Mouse (Mus musculus): ENCODE measurements around the gene Krt80. TPM values are rescaled to one million over a fixed set of nuclear protein-coding genes. Genes with fewer than 3 reads are reported as not detected.
"Not testable (repeated sequence)": the region's sequence is repeated elsewhere in the genome, so short reads cannot be mapped to it uniquely, and the experiment has no call there.

The Krt80 gene
- polyA plus RNA-seq, 1 experiment from 2014 or later: 8.7 TPM

DNA sequence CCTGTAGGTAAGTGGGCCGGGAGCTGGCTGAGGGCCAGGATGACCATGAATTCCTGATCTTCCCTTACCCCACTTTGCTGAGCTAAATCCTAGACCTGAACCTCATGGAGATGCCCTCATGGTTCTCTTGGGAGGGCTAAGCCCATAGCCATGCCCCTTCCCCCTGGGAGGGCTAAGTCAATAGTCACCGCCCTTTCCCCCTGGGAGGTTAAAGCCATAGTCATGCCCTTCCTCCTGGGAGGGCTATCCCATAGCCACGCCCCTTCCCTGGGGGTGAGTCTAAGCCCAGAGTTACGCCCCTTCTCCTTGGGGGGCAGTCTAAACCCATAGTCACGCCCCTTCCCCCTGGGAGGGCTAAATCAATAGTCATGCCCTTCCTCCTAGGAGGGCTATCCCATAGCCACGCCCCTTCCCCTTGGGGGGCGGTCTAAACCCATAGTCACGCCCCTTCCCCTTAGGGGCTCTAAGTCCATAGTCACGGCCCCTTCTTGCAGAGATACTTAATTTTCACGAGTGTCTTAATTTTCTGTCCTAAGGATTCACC lies 43.9 kb downstream of the Krt80 start:
- Histone ChIP-seq H3K4me2 (ENCODE audit: low read depth, low read length) (no peak overlapping the region), H3K27me3 (ENCODE audit: control insufficient read depth, insufficient read depth, low read length) (no peaks in the 10 kb centered on the region), H3K9me3 (replicated peaks; ENCODE audit: control insufficient read depth, low read length) (peaks cover 2% of the 10 kb centered on the region; the same call in 1 of the 2 replicates), H3K4me1 (ENCODE audit: control insufficient read depth, insufficient read depth, low read length) (peaks cover 1% of the 10 kb centered on the region), H3K4me3 (ENCODE audit: low read length) (no peak overlapping the region), H3K9ac (ENCODE audit: low read length) (no peak overlapping the region), H3K36me3 (ENCODE audit: control insufficient read depth, insufficient read depth) (no peaks in the 10 kb centered on the region), H3K27ac (ENCODE audit: low read length) (no peak overlapping the region)
- ATAC-seq (replicated peaks; ENCODE audit: extremely low read depth, insufficient read depth, low FRiP score): no peak
- WGBS: 42% methylated on average over 10 of the region's 10 CpGs

DNA sequence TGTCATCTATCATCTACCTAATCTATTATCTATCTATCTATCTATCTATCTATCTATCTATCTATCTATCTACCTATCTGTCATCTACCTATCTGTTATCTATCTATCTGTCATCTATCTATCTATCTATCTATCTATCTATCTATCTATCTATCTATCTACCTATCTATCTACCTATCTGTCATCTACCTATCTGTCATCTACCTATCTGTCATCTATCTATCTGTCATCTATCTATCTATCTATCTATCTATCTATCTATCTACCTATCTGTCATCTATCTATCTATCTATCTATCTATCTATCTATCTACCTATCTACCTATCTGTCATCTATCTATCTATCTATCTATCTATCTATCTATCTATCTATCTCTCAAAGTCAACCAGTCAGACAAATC lies 45.6 kb downstream of the Krt80 start:
- not testable (repeated sequence) for H3K36me3 ChIP-seq (ENCODE audit: control insufficient read depth, insufficient read depth); H3K4me3 ChIP-seq (ENCODE audit: low read length); H3K9ac ChIP-seq (ENCODE audit: low read length); H3K27me3 ChIP-seq (ENCODE audit: control insufficient read depth, insufficient read depth, low read length); ATAC-seq (replicated peaks; ENCODE audit: extremely low read depth, insufficient read depth, low FRiP score); H3K9me3 ChIP-seq (replicated peaks; ENCODE audit: control insufficient read depth, low read length); H3K27ac ChIP-seq (ENCODE audit: low read length); H3K4me2 ChIP-seq (ENCODE audit: low read depth, low read length)
- H3K4me1 ChIP-seq (ENCODE audit: control insufficient read depth, insufficient read depth, low read length): peaks cover 17% of the 10 kb centered on the region

DNA sequence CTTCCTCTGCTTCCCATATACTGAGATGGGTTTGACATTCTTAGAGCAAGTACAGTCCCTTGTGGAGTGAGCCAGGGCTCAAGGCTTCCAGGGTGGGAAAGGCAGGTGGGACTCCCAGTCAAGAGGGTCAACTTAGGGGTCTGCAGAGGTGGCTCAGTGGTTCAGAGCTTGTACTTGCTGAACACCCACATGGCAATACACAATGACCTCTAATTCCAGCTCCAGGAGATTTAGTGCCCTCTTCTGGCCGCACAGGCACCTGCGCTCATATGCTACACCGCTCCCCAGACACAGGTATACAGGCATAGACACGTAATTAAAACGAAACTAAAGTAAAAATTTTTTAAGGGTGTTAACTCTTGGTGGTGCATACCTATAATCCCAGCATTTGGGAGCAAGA lies 46.5 kb downstream of the Krt80 start:
- H3K4me3 ChIP-seq (ENCODE audit: low read length): no peak overlapping the region
- H3K27ac ChIP-seq (ENCODE audit: low read length): no peak overlapping the region
- 95% methylated on average over 5 of the region's 5 CpGs for WGBS
- no peak overlapping the region for H3K9ac ChIP-seq (ENCODE audit: low read length)
- no peaks in the 10 kb centered on the region for H3K27me3 ChIP-seq (ENCODE audit: control insufficient read depth, insufficient read depth, low read length)
- peaks cover 23% of the 10 kb centered on the region for H3K4me1 ChIP-seq (ENCODE audit: control insufficient read depth, insufficient read depth, low read length)
- H3K9me3 ChIP-seq (replicated peaks; ENCODE audit: control insufficient read depth, low read length): peaks cover 2% of the 10 kb centered on the region; the same call in 1 of the 2 replicates
- ATAC-seq (replicated peaks; ENCODE audit: extremely low read depth, insufficient read depth, low FRiP score): no peak
- H3K4me2 ChIP-seq (ENCODE audit: low read depth, low read length): no peak overlapping the region
- no peaks in the 10 kb centered on the region for H3K36me3 ChIP-seq (ENCODE audit: control insufficient read depth, insufficient read depth)

DNA sequence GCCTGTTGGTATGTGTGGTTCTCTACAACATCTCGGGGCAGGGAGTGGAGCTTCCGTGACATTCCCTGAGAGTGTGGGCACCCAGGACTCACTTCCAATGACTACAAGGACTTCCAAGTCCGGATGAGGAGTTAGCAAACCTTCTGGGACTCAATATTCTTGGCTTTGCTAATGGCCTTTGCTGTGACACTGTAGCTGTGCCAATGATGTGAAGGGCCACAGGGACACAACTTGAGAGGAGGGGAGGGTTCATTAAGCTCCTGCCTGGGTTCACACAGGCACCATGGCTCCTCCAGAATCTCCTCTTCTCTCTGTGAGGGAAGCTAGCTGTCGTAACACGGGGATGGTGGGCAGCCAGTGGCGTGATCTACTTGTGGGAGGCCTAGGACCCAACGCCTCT lies 47.3 kb downstream of the Krt80 start:
- 78% methylated on average over 7 of the region's 7 CpGs for WGBS
- H3K27ac ChIP-seq (ENCODE audit: low read length): no peak overlapping the region
- H3K27me3 ChIP-seq (ENCODE audit: control insufficient read depth, insufficient read depth, low read length): no peaks in the 10 kb centered on the region
- ATAC-seq (replicated peaks; ENCODE audit: extremely low read depth, insufficient read depth, low FRiP score): no peak
- H3K36me3 ChIP-seq (ENCODE audit: control insufficient read depth, insufficient read depth): no peaks in the 10 kb centered on the region
- peaks cover 24% of the 10 kb centered on the region for H3K4me1 ChIP-seq (ENCODE audit: control insufficient read depth, insufficient read depth, low read length)
- H3K4me2 ChIP-seq (ENCODE audit: low read depth, low read length): no peak overlapping the region
- no peak overlapping the region for H3K9ac ChIP-seq (ENCODE audit: low read length)
- H3K4me3 ChIP-seq (ENCODE audit: low read length): no peak overlapping the region
- peaks cover 2% of the 10 kb centered on the region; the same call in 1 of the 2 replicates for H3K9me3 ChIP-seq (replicated peaks; ENCODE audit: control insufficient read depth, low read length)

DNA sequence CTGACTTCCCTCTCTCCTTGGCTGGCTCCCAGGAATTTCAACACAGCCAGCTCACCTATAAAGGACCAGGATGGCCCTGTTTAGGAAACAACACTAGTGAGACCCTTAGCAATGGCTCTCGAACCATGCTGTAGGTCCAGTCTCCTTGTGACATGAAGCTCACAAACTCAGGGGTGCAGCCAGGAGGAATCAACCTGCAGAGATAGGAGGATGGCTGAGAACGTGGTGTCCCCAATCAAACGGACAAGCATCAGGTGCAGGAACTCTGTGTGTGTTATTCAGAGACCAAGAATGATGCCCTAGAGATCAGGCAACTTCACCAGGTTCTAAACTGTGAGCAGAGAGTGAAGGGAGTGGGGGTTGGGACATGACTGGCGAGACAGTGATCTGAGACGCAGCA lies 47.9 kb downstream of the Krt80 start:
- Histone ChIP-seq H3K36me3 (ENCODE audit: control insufficient read depth, insufficient read depth) (no peaks in the 10 kb centered on the region), H3K9me3 (replicated peaks; ENCODE audit: control insufficient read depth, low read length) (peaks cover 2% of the 10 kb centered on the region; the same call in 1 of the 2 replicates), H3K27ac (ENCODE audit: low read length) (no peak overlapping the region), H3K9ac (ENCODE audit: low read length) (no peak overlapping the region), H3K4me1 (ENCODE audit: control insufficient read depth, insufficient read depth, low read length) (peaks cover 28% of the 10 kb centered on the region), H3K4me2 (ENCODE audit: low read depth, low read length) (no peak overlapping the region), H3K4me3 (ENCODE audit: low read length) (no peak overlapping the region), H3K27me3 (ENCODE audit: control insufficient read depth, insufficient read depth, low read length) (no peaks in the 10 kb centered on the region)
- no peak for ATAC-seq (replicated peaks; ENCODE audit: extremely low read depth, insufficient read depth, low FRiP score)
- WGBS: 82% methylated on average over 5 of the region's 5 CpGs

DNA sequence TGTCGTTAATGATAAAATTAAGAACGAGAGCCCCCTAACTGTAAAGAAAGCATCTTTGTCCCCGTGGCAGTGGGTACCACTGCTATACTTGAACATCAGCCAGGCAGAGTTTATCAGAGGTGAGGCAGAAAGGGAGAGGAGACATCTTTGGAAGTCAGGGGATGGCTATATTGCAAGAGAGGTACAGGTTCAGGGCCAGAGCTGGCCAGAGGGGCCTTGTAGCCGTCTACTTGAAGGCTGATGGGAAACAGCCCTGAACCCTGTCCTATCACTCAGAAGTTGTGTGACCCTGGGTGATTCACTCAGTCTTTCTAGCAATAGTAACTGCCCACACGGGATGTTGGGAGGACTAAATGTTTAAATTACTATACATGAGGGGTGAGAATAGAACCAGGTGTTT lies 48.8 kb downstream of the Krt80 start:
- Histone ChIP-seq H3K27me3 (ENCODE audit: control insufficient read depth, insufficient read depth, low read length) (no peaks in the 10 kb centered on the region), H3K36me3 (ENCODE audit: control insufficient read depth, insufficient read depth) (no peaks in the 10 kb centered on the region), H3K4me1 (ENCODE audit: control insufficient read depth, insufficient read depth, low read length) (peaks cover 28% of the 10 kb centered on the region), H3K9me3 (replicated peaks; ENCODE audit: control insufficient read depth, low read length) (peaks cover 2% of the 10 kb centered on the region; the same call in 1 of the 2 replicates), H3K4me2 (ENCODE audit: low read depth, low read length) (no peak overlapping the region), H3K4me3 (ENCODE audit: low read length) (no peak overlapping the region), H3K27ac (ENCODE audit: low read length) (peak overlapping the region; percentile 67), H3K9ac (ENCODE audit: low read length) (no peak overlapping the region)
- no peak for ATAC-seq (replicated peaks; ENCODE audit: extremely low read depth, insufficient read depth, low FRiP score)
- 31% methylated on average over 5 of the region's 5 CpGs for WGBS

DNA sequence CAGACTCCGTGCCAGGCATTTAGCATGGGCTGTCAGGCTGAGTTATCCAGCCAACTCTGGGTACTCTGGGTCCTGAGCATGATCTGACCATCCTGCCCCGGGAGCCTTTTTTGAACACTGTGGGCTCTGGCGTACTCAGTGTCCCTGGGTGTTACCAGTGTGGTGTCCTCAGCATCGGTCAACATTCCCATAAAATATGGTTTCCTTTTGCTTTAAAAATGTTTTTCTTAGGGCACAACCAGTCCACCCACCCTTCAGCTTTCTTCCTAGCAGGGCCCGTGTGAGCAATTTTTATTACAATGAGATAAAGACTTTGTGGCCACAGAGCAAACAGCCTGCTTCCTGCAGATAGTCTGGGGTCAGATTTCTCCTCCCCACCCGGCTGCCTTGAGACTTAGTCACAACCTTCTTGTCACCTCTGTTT lies 49.3 kb downstream of the Krt80 start:
- peak; percentile 15; the same call in 1 of the 2 replicates for ATAC-seq (replicated peaks; ENCODE audit: extremely low read depth, insufficient read depth, low FRiP score)
- Histone ChIP-seq H3K4me1 (ENCODE audit: control insufficient read depth, insufficient read depth, low read length) (peaks cover 28% of the 10 kb centered on the region), H3K36me3 (ENCODE audit: control insufficient read depth, insufficient read depth) (no peaks in the 10 kb centered on the region), H3K27ac (ENCODE audit: low read length) (peak overlapping the region; percentile 74), H3K9me3 (replicated peaks; ENCODE audit: control insufficient read depth, low read length) (peaks cover 2% of the 10 kb centered on the region; the same call in 1 of the 2 replicates), H3K9ac (ENCODE audit: low read length) (no peak overlapping the region), H3K4me2 (ENCODE audit: low read depth, low read length) (no peak overlapping the region), H3K27me3 (ENCODE audit: control insufficient read depth, insufficient read depth, low read length) (no peaks in the 10 kb centered on the region), H3K4me3 (ENCODE audit: low read length) (no peak overlapping the region)
- 37% methylated on average over 6 of the region's 6 CpGs for WGBS

DNA sequence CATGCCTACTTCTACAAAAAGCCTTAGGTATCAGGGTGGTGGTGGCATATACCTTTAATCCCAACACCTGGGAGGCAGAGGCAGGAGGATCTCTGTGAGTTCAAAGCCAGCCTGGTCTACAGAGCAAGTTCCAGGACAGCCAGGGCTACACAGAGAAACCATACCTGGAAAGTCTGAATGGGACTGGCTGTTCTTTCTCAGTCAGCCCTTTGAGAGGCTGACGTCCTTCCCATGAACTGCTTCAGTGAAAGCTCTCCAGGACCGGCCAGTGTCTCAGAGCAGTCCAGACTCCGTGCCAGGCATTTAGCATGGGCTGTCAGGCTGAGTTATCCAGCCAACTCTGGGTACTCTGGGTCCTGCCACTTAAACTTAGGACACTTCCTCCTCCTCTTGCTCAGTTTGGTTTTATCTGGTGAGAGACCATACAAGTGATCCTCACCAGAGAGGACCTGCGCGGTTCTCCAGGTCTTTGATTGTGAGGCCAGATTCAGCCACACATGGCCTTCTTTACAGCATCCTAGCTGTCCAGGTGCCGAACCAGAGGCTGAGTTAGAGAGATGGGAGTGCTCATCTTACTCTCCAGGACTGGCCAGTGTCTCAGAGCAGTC lies 49.8 kb downstream of the Krt80 start:
- no peaks in the 10 kb centered on the region for H3K36me3 ChIP-seq (ENCODE audit: control insufficient read depth, insufficient read depth)
- H3K9ac ChIP-seq (ENCODE audit: low read length): no peak overlapping the region
- H3K4me2 ChIP-seq (ENCODE audit: low read depth, low read length): no peak overlapping the region
- peak overlapping the region; percentile 74 for H3K27ac ChIP-seq (ENCODE audit: low read length)
- H3K9me3 ChIP-seq (replicated peaks; ENCODE audit: control insufficient read depth, low read length): peaks cover 2% of the 10 kb centered on the region; the same call in 1 of the 2 replicates
- H3K4me1 ChIP-seq (ENCODE audit: control insufficient read depth, insufficient read depth, low read length): peaks cover 28% of the 10 kb centered on the region
- no peak for ATAC-seq (replicated peaks; ENCODE audit: extremely low read depth, insufficient read depth, low FRiP score)
- no peak overlapping the region for H3K4me3 ChIP-seq (ENCODE audit: low read length)
- H3K27me3 ChIP-seq (ENCODE audit: control insufficient read depth, insufficient read depth, low read length): no peaks in the 10 kb centered on the region
- WGBS: 60% methylated on average over 6 of the region's 6 CpGs

DNA sequence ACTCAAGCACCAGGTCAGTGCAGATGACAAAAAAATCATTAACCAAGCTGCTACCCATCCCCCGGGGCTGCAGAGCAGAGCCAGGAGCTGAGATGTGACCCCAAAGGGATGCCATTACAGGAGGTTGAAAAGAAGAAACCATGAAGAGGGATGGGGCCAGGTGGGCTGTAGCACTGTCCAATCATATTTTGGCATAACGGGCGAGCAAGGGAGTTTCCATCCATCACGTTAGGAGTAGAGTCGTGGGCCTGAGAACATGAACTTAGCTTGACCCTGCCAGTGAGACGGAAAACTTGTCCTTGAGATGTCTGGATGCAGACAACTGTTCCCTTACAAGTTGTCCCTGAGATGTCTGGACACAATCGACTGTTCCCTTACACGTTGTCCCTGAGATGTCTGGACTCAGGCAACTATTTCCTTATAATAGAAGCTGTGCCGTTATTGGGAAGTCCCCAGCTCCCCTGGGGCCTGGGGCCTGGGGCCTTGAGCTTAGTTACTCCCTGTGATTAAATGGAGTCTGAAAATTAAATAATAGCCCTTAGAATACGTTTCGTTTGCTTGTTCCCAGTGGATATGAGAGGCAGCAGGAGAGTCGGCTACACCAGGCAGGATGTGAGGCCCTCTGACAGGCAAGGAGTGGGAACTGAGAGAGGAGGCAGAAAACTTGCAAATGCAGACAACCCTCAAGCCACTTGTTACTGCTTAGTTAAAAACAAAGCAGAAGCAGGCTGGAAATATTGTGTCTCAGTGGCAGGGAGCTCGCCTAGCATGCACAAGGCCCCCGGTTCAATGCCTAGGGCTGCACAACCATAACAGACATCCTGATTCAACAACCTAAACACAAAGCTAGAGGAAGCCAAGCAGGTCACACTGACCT lies 50.8 kb downstream of the Krt80 start:
- no peaks in the 10 kb centered on the region for H3K27me3 ChIP-seq (ENCODE audit: control insufficient read depth, insufficient read depth, low read length)
- ATAC-seq (replicated peaks; ENCODE audit: extremely low read depth, insufficient read depth, low FRiP score): no peak
- H3K4me2 ChIP-seq (ENCODE audit: low read depth, low read length): no peak overlapping the region
- WGBS: 45% methylated on average over 14 of the region's 14 CpGs
- peaks cover 2% of the 10 kb centered on the region; the same call in 1 of the 2 replicates for H3K9me3 ChIP-seq (replicated peaks; ENCODE audit: control insufficient read depth, low read length)
- H3K4me1 ChIP-seq (ENCODE audit: control insufficient read depth, insufficient read depth, low read length): peaks cover 28% of the 10 kb centered on the region
- no peak overlapping the region for H3K9ac ChIP-seq (ENCODE audit: low read length)
- H3K36me3 ChIP-seq (ENCODE audit: control insufficient read depth, insufficient read depth): no peaks in the 10 kb centered on the region
- H3K4me3 ChIP-seq (ENCODE audit: low read length): no peak overlapping the region
- H3K27ac ChIP-seq (ENCODE audit: low read length): peak overlapping the region; percentile 11

Measured in heart, embryonic 16.5 days (tissue).